Mouse (Mus musculus) cortical plate, adult 2 months (tissue): Measurements from ENCODE around the gene Fsip1.

Experiments
- CTCF ChIP-seq: fragments of 200-500 bp; IDR thresholded peaks from 2 replicates; pipeline ENCODE4 v1.5.1; 2011; ENCODE audit warnings: mild to moderate bottlenecking, control low read depth, low read length; ENCODE audit not compliant: insufficient read depth; ENCODE audit errors: extremely low read depth
- POLR2A ChIP-seq: fragments of 200-500 bp; IDR thresholded peaks from 2 replicates; pipeline ENCODE4 v1.6.1; 2011; ENCODE audit warnings: mild to moderate bottlenecking, low read length, control low read depth; ENCODE audit not compliant: insufficient read depth; ENCODE audit errors: extremely low read depth

- no peak for TF ChIP-seq CTCF
- no peak for TF ChIP-seq POLR2A
Observed at GRCm38 (mm10) chr2:118087044-118087726, 169.6 kb downstream of the Fsip1 start.
